Mouse (Mus musculus) MEL (cell line): ENCODE data around the gene Car2. TPM values are rescaled to one million over a fixed set of nuclear protein-coding genes. Genes with fewer than 3 reads are reported as not detected.
A peak's percentile ranks its signal among the peaks of the same experiment; 100 is the strongest.

Source experiments
- DNase-seq: peaks from one replicate; pipeline ENCODE4 v3.0.0; 2011; ENCODE audit warnings: low read depth, low spot score
- H3K27ac ChIP-seq: 2 replicates; pipeline ENCODE4 v1.5.1; 2012; ENCODE audit warnings: low read depth, mild to moderate bottlenecking, control low read depth, low read length, moderate library complexity; ENCODE audit not compliant: control insufficient read depth
- H3K27me3 ChIP-seq, 2 experiments: fragments of 150-350 bp in 1 of 2; sonication (generic) in 1 of 2; 2 replicates each; pipeline ENCODE4 v1.6.1; 2012; ENCODE audit warnings: low read length in 2 of 2, mild to moderate bottlenecking in 2 of 2, improper control_type of control experiment in 1 of 2, moderate library complexity in 1 of 2; ENCODE audit not compliant: insufficient read depth in 2 of 2, control insufficient read depth in 1 of 2
- H3K36me3 ChIP-seq, 2 experiments: 2 replicates each; pipeline ENCODE4 v1.6.1; 2012 to 2014; ENCODE audit warnings: low read length in 2 of 2, improper control_type of control experiment in 1 of 2, inconsistent platforms in 1 of 2, mild to moderate bottlenecking in 1 of 2; ENCODE audit not compliant: insufficient read depth in 2 of 2, control insufficient read depth in 1 of 2
- H3K4me1 ChIP-seq, 2 experiments: fragments of 150-350 bp in 1 of 2; sonication (generic) in 1 of 2; 2 replicates each; pipeline ENCODE4 v1.6.1; 2012; ENCODE audit warnings: low read length in 2 of 2, improper control_type of control experiment in 1 of 2, mild to moderate bottlenecking in 1 of 2; ENCODE audit not compliant: insufficient read depth in 2 of 2, control insufficient read depth in 1 of 2
- H3K4me3 ChIP-seq, 2 experiments: fragments of 150-350 bp in 1 of 2; sonication (generic) in 1 of 2; 2 replicates each; pipeline ENCODE4 v1.5.1; 2012; ENCODE audit warnings: low read depth in 2 of 2, low read length in 2 of 2, mild to moderate bottlenecking in 2 of 2, moderate library complexity in 2 of 2, control low read depth in 1 of 2, improper control_type of control experiment in 1 of 2; ENCODE audit not compliant: control insufficient read depth in 1 of 2, insufficient read depth in 1 of 2
- H3K79me2 ChIP-seq: 2 replicates; pipeline ENCODE4 v1.6.1; 2012; ENCODE audit warnings: mild to moderate bottlenecking, low read length, moderate library complexity; ENCODE audit not compliant: control insufficient read depth, poor library complexity, insufficient read depth
- H3K9ac ChIP-seq: 2 replicates; pipeline ENCODE4 v1.6.1; 2012; ENCODE audit warnings: low read depth, mild to moderate bottlenecking, control low read depth, low read length, moderate library complexity; ENCODE audit not compliant: control insufficient read depth, poor library complexity, severe bottlenecking
- H3K9me3 ChIP-seq: fragments of 150-350 bp; sonication (generic); replicated peaks from 2 replicates; pipeline ENCODE4 v1.6.1; 2012; ENCODE audit warnings: mild to moderate bottlenecking, low read length, improper control_type of control experiment, moderate library complexity; ENCODE audit not compliant: insufficient read depth
- CHD1 ChIP-seq: IDR thresholded peaks from 2 replicates; pipeline ENCODE4 v1.6.1; 2012; ENCODE audit warnings: low read depth, mild to moderate bottlenecking, inconsistent platforms, low read length, improper control_type of control experiment
- CHD2 ChIP-seq: IDR thresholded peaks from 2 replicates; pipeline ENCODE4 v1.6.1; 2011; ENCODE audit warnings: low read length, improper control_type of control experiment
- CTCF ChIP-seq, 3 experiments: IDR thresholded peaks in 2 of 3; conservative IDR thresholded peaks in 1 of 3; 2 replicates each; pipeline ENCODE4 v1.5.1; 2011 to 2012; ENCODE audit warnings: low read length in 3 of 3, low read depth in 2 of 3, mild to moderate bottlenecking in 2 of 3, improper control_type of control experiment in 1 of 3, inconsistent platforms in 1 of 3, mixed read lengths in 1 of 3, moderate library complexity in 1 of 3; ENCODE audit not compliant: control insufficient read depth in 1 of 3, insufficient read depth in 1 of 3, poor library complexity in 1 of 3, severe bottlenecking in 1 of 3
- E2F4 ChIP-seq: IDR thresholded peaks from 2 replicates; pipeline ENCODE4 v1.6.1; 2011; ENCODE audit warnings: low read depth, low read length, improper control_type of control experiment, borderline replicate concordance
- ELF1 ChIP-seq: IDR thresholded peaks from 2 replicates; pipeline ENCODE4 v1.6.1; 2014; ENCODE audit warnings: low read depth, mild to moderate bottlenecking, inconsistent platforms, low read length, improper control_type of control experiment, moderate library complexity
- EP300 ChIP-seq, 2 experiments: IDR thresholded peaks; 2 replicates each; pipeline ENCODE4 v1.6.1; 2011; ENCODE audit warnings: improper control_type of control experiment in 2 of 2, low read length in 2 of 2, low read depth in 1 of 2, mild to moderate bottlenecking in 1 of 2
- ETS1 ChIP-seq: IDR thresholded peaks from 2 replicates; pipeline ENCODE4 v1.6.1; 2012; ENCODE audit warnings: low read depth, mild to moderate bottlenecking, inconsistent platforms, low read length, improper control_type of control experiment, moderate library complexity
- GATA1 ChIP-seq: IDR thresholded peaks from 2 replicates; pipeline ENCODE4 v1.6.1; 2011; ENCODE audit warnings: low read depth, low read length, improper control_type of control experiment
- HCFC1 ChIP-seq: IDR thresholded peaks from 2 replicates; pipeline ENCODE4 v1.6.1; 2012; ENCODE audit warnings: low read depth, mild to moderate bottlenecking, inconsistent platforms, low read length, improper control_type of control experiment, moderate library complexity
- JUND ChIP-seq: IDR thresholded peaks from 2 replicates; pipeline ENCODE4 v1.6.1; 2011; ENCODE audit warnings: low read depth, mild to moderate bottlenecking, improper control_type of control experiment, low read length
- KAT2A ChIP-seq: conservative IDR thresholded peaks from 2 replicates; pipeline ENCODE4 v1.6.1; 2012; ENCODE audit warnings: low read depth, low read length, improper control_type of control experiment, inconsistent platforms
- MAX ChIP-seq: IDR thresholded peaks from 2 replicates; pipeline ENCODE4 v1.6.1; 2011; ENCODE audit warnings: low read length, improper control_type of control experiment
- MEF2A ChIP-seq: IDR thresholded peaks from 2 replicates; pipeline ENCODE4 v1.6.1; 2014; ENCODE audit warnings: low read depth, mild to moderate bottlenecking, inconsistent platforms, low read length, improper control_type of control experiment; ENCODE audit not compliant: poor library complexity, insufficient replicate concordance, severe bottlenecking; ENCODE audit errors: extremely low read depth
- MXI1 ChIP-seq: IDR thresholded peaks from 2 replicates; pipeline ENCODE4 v1.6.1; 2011; ENCODE audit warnings: mild to moderate bottlenecking, low read depth, low read length, improper control_type of control experiment
- MYB ChIP-seq: IDR thresholded peaks from 2 replicates; pipeline ENCODE4 v1.6.1; 2011; ENCODE audit warnings: mild to moderate bottlenecking, low read depth, low read length, improper control_type of control experiment
- MYC ChIP-seq: IDR thresholded peaks from 2 replicates; pipeline ENCODE4 v1.6.1; 2011; ENCODE audit warnings: low read depth, mild to moderate bottlenecking, low read length, improper control_type of control experiment, moderate library complexity
- NRF1 ChIP-seq: IDR thresholded peaks from 2 replicates; pipeline ENCODE4 v1.6.1; 2014; ENCODE audit warnings: low read depth, mild to moderate bottlenecking, inconsistent platforms, low read length, improper control_type of control experiment, moderate library complexity; ENCODE audit not compliant: poor library complexity, insufficient read depth, severe bottlenecking
- POLR2A ChIP-seq, 2 experiments: IDR thresholded peaks; 2 replicates each; pipeline ENCODE4 v1.6.1; 2011 to 2012; ENCODE audit warnings: low read length in 2 of 2, mild to moderate bottlenecking in 2 of 2, control low read depth in 1 of 2, improper control_type of control experiment in 1 of 2, low read depth in 1 of 2, moderate library complexity in 1 of 2; ENCODE audit not compliant: control insufficient read depth in 1 of 2, insufficient read depth in 1 of 2, poor library complexity in 1 of 2
- SIN3A ChIP-seq: IDR thresholded peaks from 2 replicates; pipeline ENCODE4 v1.6.1; 2012; ENCODE audit warnings: low read length, improper control_type of control experiment, inconsistent platforms
- SMC3 ChIP-seq: IDR thresholded peaks from 2 replicates; pipeline ENCODE4 v1.6.1; 2011; ENCODE audit warnings: low read depth, low read length, improper control_type of control experiment
- TBP ChIP-seq: IDR thresholded peaks from 2 replicates; pipeline ENCODE4 v1.8.0; 2011; ENCODE audit warnings: low read depth, low read length, improper control_type of control experiment
- TCF12 ChIP-seq: IDR thresholded peaks from 2 replicates; pipeline ENCODE4 v1.6.1; 2014; ENCODE audit warnings: low read depth, mild to moderate bottlenecking, inconsistent platforms, low read length, improper control_type of control experiment, moderate library complexity
- USF1 ChIP-seq: IDR thresholded peaks from 2 replicates; pipeline ENCODE4 v1.6.1; 2014; ENCODE audit warnings: low read depth, mild to moderate bottlenecking, inconsistent platforms, low read length, improper control_type of control experiment, moderate library complexity
- USF2 ChIP-seq, 2 experiments: IDR thresholded peaks; 2 replicates each; pipeline ENCODE4 v1.6.1; 2011 to 2012; ENCODE audit warnings: improper control_type of control experiment in 2 of 2, low read length in 2 of 2, borderline replicate concordance in 1 of 2, inconsistent platforms in 1 of 2, low read depth in 1 of 2, mild to moderate bottlenecking in 1 of 2; ENCODE audit not compliant: insufficient read depth in 1 of 2
- ZKSCAN1 ChIP-seq: IDR thresholded peaks from 2 replicates; pipeline ENCODE4 v1.6.1; 2012; ENCODE audit warnings: low read depth, mild to moderate bottlenecking, inconsistent platforms, low read length, improper control_type of control experiment, moderate library complexity
- ZMIZ1 ChIP-seq: IDR thresholded peaks from 2 replicates; pipeline ENCODE4 v1.6.1; 2012; ENCODE audit warnings: low read depth, mild to moderate bottlenecking, inconsistent platforms, low read length, improper control_type of control experiment, moderate library complexity
- ZNF384 ChIP-seq: IDR thresholded peaks from 2 replicates; pipeline ENCODE4 v1.6.1; 2012; ENCODE audit warnings: low read depth, mild to moderate bottlenecking, inconsistent platforms, low read length, improper control_type of control experiment
- polyA plus RNA-seq, 2 experiments: library from polyadenylated mRNA; stranded (reverse) in 1 of 2; unstranded in 1 of 2; fragments of >175 nt in 1 of 2; fragments of >200 nt in 1 of 2; gene quantifications; 2 replicates each; pipeline versions ENCODE4 v1.2.1 to v1.2.4; 2012; ENCODE audit warnings: low replicate concordance in 2 of 2, low read depth in 1 of 2; ENCODE audit not compliant: insufficient read length in 2 of 2, insufficient read depth in 1 of 2, missing spikeins in 1 of 2
- total RNA-seq: library from RNA; depleted of rRNA; stranded (reverse); fragments of 300-350 nt; gene quantifications from 2 replicates; pipeline ENCODE4 v1.2.3, GENCODE M21; 2012

Gene Car2
- total and polyA plus RNA-seq, 3 experiments = 109 to 397 (median 369) TPM

DNA sequence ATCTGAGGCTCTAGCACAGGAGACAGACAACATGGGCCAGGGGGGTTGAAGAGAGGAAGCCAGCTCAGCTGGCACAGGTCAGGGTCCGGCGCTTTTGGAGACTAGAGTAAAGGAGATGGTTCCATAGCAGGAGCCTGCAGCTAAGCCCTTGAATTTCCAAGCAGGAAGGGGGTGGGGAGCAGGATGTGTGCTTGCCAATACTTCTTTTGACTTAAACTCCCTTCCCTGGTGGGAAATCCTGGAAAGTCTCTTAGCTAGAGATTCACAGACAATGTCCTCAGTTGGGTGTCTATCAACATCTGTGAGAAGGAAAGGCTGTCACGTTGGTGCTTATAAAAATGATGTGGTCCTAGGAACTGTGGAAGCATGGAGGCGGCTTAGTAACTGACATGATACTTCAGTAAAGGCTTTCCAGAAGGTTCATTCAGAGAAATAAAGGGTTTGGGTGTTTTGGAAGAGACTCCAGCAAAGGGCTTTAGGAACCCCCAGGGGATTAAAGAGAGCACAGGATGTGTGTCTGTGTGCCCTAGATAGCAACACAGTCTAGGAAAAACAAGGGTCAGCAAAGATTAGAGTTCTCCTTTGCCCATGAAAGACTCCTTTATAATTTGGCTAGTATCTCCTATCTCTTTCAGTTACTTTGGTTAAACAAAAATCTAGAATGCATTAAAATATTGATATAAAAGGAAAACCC is 3.8 kb downstream of the Car2 start (continued):
- TF ChIP-seq GATA1 (peak; percentile 75), ZKSCAN1 (no peak), TCF12 (peak; percentile 63)
- TF ChIP-seq, all 39 proteins: peak for 11

DNA sequence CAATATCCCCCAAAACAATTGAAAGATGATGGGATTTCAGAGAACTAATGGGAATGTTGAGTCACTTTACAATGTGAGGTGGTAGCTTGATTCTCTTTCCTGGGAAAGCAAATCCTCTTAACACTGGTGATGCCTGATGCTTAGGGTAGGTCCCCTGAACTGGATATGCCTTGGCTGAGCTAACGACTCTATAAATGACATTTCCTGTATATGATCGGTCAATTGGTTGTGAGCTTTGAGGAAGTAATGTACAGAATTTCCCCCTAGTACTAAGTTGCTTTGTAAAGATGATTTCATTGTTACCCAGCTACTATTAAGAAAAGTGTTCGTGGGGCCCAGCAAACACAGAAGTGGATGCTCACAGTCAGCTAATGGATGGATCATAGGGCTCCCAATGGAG is 6.9 kb downstream of the Car2 start:
- no peak overlapping the region for H3K9ac ChIP-seq
- H3K27me3 ChIP-seq = no peaks in the 10 kb centered on the region
- TF ChIP-seq ZNF384 (no peak), ETS1 (no peak), MYB (no peak), E2F4 (no peak), CHD1 (no peak), TCF12 (no peak), HCFC1 (no peak), NRF1 (no peak), CTCF (IDR thresholded peaks at IDR 0.05 in 2 of 3, conservative IDR thresholded peaks at IDR 0.05 in 1 of 3; ENCODE audit: control insufficient read depth in 1 of 3, insufficient read depth in 1 of 3, low read depth in 2 of 3, low read length in 3 of 3, poor library complexity in 1 of 3, severe bottlenecking in 1 of 3) (no peak), USF2 (IDR thresholded peaks at IDR 0.05; ENCODE audit: borderline replicate concordance in 1 of 2, insufficient read depth in 1 of 2, low read depth in 1 of 2, low read length in 2 of 2) (no peak), SMC3 (no peak), MEF2A (no peak), MYC (no peak), ELF1 (no peak)
- no peaks in the 10 kb centered on the region for H3K9me3 ChIP-seq
- H3K4me1 ChIP-seq = peaks cover 16 to 17% of the 10 kb centered on the region in 2 experiments; a peak in 3 of 4 replicates
- DNase-seq = peak; percentile 52
- H3K4me3 ChIP-seq = no peak overlapping the region; a peak in 1 of 4 replicates
- H3K27ac ChIP-seq = no peak overlapping the region
- peaks cover 30% of the 10 kb centered on the region for H3K79me2 ChIP-seq
- peaks cover 29 to 43% of the 10 kb centered on the region in 2 experiments for H3K36me3 ChIP-seq

GRCm38 (mm10) chr3:14893700-14894099 is 7.6 kb downstream of the Car2 start:
- DNase-seq = peak; percentile 65
- Histone ChIP-seq H3K27ac (0 out of 2 replicates have a peak overlapping the region, but pooled peaks have one; percentile 36), H3K79me2 (peaks cover 25% of the 10 kb centered on the region), H3K36me3 (peaks cover 29 to 38% of the 10 kb centered on the region in 2 experiments), H3K4me1 (peaks cover 15% of the 10 kb centered on the region in 2 experiments; a peak in 3 of 4 replicates), H3K27me3 (no peaks in the 10 kb centered on the region), H3K9me3 (no peaks in the 10 kb centered on the region), H3K4me3 (peak overlapping the region in 1 of 2 experiments; percentile 12; a peak in 1 of 4 replicates), H3K9ac (peak overlapping the region; percentile 32; the same call in 1 of the 2 replicates)
- no peak for TF ChIP-seq POLR2A (IDR thresholded peaks at IDR 0.05; ENCODE audit: control insufficient read depth in 1 of 2, insufficient read depth in 1 of 2, low read depth in 1 of 2, low read length in 2 of 2, poor library complexity in 1 of 2)
- no peak for TF ChIP-seq MYB
- TF ChIP-seq USF2 (IDR thresholded peaks at IDR 0.05; ENCODE audit: borderline replicate concordance in 1 of 2, insufficient read depth in 1 of 2, low read depth in 1 of 2, low read length in 2 of 2) = no peak
- TF ChIP-seq ELF1 = no peak
- TF ChIP-seq ZNF384 = 0 out of 2 replicates have a peak, but pooled peaks have one; percentile 38
- no peak for TF ChIP-seq MXI1
- TF ChIP-seq EP300 (IDR thresholded peaks at IDR 0.05; ENCODE audit: low read depth in 1 of 2, low read length in 2 of 2) = 0 out of 4 replicates have a peak, but pooled peaks of 1 of the 2 experiments have one; percentile 6
- TF ChIP-seq TBP = no peak
- TF ChIP-seq GATA1 = peak; percentile 21; the same call in 1 of the 2 replicates
- no peak for TF ChIP-seq USF1
- TF ChIP-seq KAT2A = no peak
- TF ChIP-seq SMC3 = no peak
- 0 out of 2 replicates have a peak, but pooled peaks have one; percentile 10 for TF ChIP-seq SIN3A
- TF ChIP-seq CHD2 = no peak
- no peak for TF ChIP-seq ZMIZ1
- no peak for TF ChIP-seq MEF2A
- no peak for TF ChIP-seq MAX
- TF ChIP-seq JUND = no peak
